Mouse (Mus musculus): Measurements from ENCODE around the gene Slc35b2. TPM values are rescaled to one million over a fixed set of nuclear protein-coding genes. Genes with fewer than 3 reads are reported as not detected.

The Slc35b2 gene
- polyA plus RNA-seq, 1 experiment from 2014 or later = 124 TPM

DNA sequence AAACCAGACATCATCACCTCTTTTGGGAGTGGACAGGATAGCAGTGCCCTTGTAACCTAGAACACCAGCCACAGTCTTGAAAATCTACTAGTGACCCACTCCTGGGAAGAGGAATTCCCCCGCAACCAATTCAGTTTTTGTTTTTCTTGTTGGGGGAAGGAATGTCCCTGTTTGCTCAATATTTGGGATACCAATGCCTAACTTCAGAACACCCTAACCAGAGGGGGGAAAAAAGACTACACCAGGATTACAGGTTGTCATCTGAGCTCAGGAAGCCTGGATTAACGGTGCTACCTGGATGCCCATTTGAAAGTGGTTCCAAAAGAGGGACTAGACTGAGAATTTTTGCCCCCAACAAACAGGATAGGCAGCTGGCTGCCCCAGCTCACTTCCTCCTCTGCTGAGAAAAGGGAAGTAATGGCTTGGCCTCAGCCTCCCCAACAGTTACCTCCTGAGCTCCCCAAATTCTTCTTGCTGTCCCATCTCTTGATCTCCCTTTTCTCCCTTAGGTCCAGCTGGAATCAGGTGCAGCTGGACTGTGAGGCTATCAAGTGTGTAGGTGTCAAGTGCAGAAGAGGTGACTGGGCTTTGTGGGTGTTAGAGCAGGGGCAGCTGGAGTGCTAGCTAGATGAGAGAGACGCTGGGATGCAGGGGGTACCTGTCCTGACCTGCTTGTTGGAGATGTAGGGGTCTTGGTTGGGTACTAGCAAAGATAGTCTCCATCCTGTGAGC is 7.0 kb upstream of the Slc35b2 start:
- peak overlapping the region; percentile 60 for H3K9ac ChIP-seq
- no peaks in the 10 kb centered on the region for H3K36me3 ChIP-seq
- no peaks in the 10 kb centered on the region for H3K9me3 ChIP-seq
- peaks cover 8% of the 10 kb centered on the region for H3K27me3 ChIP-seq (replicated peaks)
- peaks cover 15% of the 10 kb centered on the region; the same call in 1 of the 2 replicates for H3K4me1 ChIP-seq (replicated peaks)
- H3K4me3 ChIP-seq (replicated peaks) = peak overlapping the region; percentile 68
- no peak overlapping the region for H3K27ac ChIP-seq
- peak overlapping the region; percentile 86 for H3K4me2 ChIP-seq (replicated peaks)
- ATAC-seq = no peak
- 62% methylated on average over 3 of the region's 3 CpGs for WGBS

DNA sequence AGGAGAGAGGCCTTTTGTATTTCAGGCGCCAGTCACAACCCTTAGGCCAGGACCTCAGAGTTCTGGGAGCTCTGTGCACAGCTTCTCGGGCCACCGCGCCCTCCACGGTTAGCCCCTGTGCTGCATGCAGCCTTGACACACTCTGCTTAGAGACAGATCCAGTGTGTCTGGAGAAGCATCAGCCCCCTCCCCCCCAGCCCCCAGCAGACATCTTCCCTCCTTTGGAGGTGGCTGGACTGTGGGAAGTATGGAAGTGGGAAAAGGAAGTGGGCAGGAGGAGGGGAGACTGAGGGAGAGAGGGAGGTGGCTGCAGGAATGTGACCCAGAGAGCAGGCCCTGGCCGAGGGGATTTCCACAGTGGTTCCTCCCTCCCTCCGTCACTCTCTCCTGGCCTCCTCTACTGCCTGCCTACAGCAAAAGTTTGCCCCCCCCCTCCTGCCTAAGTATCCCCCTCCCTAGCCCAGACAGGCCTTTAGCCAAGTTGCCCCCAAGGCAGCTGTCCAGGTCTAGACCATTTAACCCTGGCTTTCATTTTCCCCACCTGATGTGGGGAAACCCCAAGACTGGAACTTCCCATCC is 6.3 kb upstream of the Slc35b2 start:
- Histone ChIP-seq H3K9me3 (no peaks in the 10 kb centered on the region), H3K36me3 (no peaks in the 10 kb centered on the region), H3K4me1 (replicated peaks) (peaks cover 13% of the 10 kb centered on the region; the same call in 1 of the 2 replicates), H3K27me3 (replicated peaks) (peaks cover 8% of the 10 kb centered on the region), H3K9ac (peak overlapping the region; percentile 8; the same call in 1 of the 2 replicates), H3K4me3 (replicated peaks) (0 out of 2 replicates have a peak overlapping the region, but pooled peaks have one; percentile 4), H3K27ac (no peak overlapping the region), H3K4me2 (replicated peaks) (peak overlapping the region; percentile 86; the same call in 1 of the 2 replicates)
- ATAC-seq = no peak
- WGBS = 65% methylated on average over 7 of the region's 7 CpGs

DNA sequence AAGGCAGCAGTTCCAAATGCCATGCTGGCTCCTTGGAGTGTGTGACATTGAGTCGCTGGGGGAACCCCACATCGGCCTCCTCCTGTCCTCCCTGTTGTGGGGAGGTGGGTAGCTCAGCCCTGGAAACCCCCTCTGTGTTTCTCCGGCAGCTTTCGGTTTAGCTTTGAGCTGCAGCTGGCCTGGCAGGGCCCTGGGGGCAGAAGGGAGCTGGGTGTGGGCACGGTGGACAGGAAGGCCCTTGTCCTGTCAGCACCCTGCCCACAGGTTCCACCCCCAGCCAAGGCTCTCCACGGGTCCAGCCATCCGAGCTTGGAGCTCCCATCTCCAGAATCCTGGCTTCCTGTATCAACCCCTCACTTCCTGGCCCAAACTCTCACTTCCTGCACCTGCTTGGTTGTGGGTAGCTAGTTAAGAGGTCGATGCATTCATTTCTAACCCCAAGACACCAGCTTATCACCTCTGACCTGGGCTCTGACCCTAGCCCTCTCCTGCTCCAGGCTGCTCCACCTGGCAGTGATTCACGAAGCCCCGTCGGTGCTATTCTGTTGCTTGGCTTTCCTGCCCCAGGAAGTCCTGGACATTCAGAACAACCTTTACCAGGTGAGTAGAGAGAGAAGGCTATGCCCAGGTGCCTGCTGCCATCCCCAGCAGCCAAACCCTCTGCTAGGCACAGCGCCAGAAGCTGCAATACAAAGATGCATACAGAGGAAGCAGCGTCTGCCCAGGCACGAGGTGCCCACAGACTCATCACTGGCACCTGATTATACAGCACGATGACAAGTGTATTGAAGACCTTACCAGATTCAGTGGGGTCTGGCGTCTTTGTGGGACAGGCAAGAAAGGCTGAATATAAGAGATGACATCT is 5.4 kb upstream of the Slc35b2 start:
- Histone ChIP-seq H3K9me3 (no peaks in the 10 kb centered on the region), H3K4me1 (replicated peaks) (peaks cover 13% of the 10 kb centered on the region; the same call in 1 of the 2 replicates), H3K36me3 (no peaks in the 10 kb centered on the region), H3K4me3 (replicated peaks) (no peak overlapping the region), H3K27me3 (replicated peaks) (peaks cover 8% of the 10 kb centered on the region), H3K9ac (no peak overlapping the region), H3K27ac (no peak overlapping the region), H3K4me2 (replicated peaks) (0 out of 2 replicates have a peak overlapping the region, but pooled peaks have one; percentile 24)
- ATAC-seq = no peak
- 74% methylated on average over 16 of the region's 16 CpGs for WGBS

DNA sequence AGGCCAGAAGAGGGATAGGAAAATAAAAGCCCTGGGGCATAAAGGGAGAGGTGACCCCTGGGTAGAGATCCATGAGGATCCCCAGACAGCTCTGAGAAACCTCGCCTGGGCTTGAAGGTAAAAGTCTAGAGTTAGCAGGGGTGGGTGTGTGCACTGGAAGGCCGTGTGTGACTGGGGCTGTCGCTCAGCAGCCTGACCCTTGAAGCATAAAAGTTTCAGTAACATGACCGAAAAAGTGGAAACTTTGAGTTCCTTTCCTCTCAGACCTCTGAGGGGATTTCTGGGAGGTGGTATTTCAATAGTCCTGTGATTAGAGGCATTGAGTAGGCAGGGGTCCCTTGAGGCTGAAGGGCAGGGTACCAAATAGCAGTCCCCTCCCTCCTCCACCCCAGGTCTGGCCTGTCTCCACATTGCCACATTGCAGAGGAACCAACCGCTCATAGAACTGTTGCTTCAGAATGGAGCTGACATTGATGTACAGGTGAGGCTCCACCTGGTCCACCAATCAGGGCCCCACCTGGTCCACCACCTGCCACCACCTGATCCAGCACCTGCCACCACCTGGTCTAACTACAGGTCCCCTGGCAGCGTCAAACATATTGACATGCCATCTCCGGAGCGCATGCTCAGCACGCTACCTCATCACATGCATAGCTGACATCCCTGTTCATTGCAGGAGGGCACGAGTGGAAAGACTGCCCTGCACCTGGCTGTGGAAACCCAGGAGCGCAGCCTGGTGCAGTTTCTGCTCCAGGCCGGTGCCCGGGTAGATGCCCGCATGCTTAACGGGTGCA is 3.7 kb upstream of the Slc35b2 start:
- Histone ChIP-seq H3K36me3 (no peaks in the 10 kb centered on the region), H3K27me3 (replicated peaks) (peaks cover 8% of the 10 kb centered on the region), H3K4me1 (replicated peaks) (peaks cover 19% of the 10 kb centered on the region), H3K27ac (no peak overlapping the region), H3K9me3 (no peaks in the 10 kb centered on the region), H3K4me3 (replicated peaks) (no peak overlapping the region), H3K9ac (no peak overlapping the region), H3K4me2 (replicated peaks) (no peak overlapping the region)
- 88% methylated on average over 15 of the region's 15 CpGs for WGBS
- no peak for ATAC-seq

DNA sequence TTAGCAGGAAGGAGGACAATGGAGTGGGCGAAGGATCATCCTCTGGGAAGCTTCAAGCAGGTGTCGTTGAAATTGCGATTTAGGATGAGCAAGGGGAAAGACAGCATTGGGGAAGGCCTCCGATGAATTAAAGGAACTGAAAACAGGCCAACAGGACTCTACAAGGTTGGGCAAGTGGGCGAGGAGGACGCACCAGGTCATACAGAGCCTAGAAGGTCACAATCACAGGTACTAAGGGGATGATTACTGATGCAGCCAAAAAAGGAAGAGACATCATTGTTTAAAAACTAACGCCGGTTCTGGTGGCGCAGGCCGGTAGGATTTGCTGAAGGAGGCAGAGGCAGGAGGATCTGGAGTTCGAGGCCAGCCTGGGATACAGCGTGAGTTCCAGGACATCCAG is 458 bp upstream of the Slc35b2 start:
- Histone ChIP-seq H3K4me1 (replicated peaks) (peaks cover 25% of the 10 kb centered on the region), H3K36me3 (peaks cover 18% of the 10 kb centered on the region), H3K27ac (no peak overlapping the region), H3K4me3 (replicated peaks) (no peak overlapping the region), H3K4me2 (replicated peaks) (no peak overlapping the region), H3K27me3 (replicated peaks) (no peaks in the 10 kb centered on the region), H3K9ac (no peak overlapping the region), H3K9me3 (no peaks in the 10 kb centered on the region)
- 70% methylated on average over 12 of the region's 12 CpGs for WGBS
- no peak for ATAC-seq

DNA sequence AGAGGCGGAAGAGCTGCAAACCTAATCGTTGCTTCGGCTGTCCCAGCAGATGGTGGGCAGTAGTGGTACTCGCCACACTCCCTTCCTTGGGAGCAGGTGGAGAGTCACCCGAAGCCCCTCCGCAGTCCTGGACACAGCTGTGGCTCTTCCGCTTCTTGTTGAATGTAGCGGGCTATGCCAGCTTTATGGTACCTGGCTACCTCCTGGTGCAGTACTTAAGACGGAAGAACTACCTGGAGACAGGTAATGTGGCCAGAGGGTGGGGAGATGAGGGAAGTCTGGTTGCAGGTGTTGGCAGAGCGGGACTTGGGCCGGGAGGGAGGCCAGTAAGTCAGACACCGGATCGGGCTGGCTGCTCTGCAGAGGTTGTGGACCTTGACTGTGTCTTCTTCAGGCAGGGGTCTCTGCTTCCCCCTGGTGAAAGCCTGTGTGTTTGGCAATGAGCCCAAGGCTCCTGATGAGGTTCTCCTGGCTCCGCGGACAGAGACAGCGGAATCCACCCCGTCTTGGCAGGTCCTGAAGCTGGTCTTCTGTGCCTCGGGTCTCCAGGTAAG is 934 bp downstream of the Slc35b2 start:
- ATAC-seq = no peak; the same call in 1 of the 2 replicates
- H3K4me1 ChIP-seq (replicated peaks) = peaks cover 27% of the 10 kb centered on the region
- 5% methylated on average over 18 of the region's 18 CpGs for WGBS
- peak overlapping the region; percentile 95 for H3K9ac ChIP-seq
- H3K27ac ChIP-seq = peak overlapping the region; percentile 82
- peaks cover 31% of the 10 kb centered on the region for H3K36me3 ChIP-seq
- no peaks in the 10 kb centered on the region for H3K9me3 ChIP-seq
- H3K4me3 ChIP-seq (replicated peaks) = peak overlapping the region; percentile 94
- H3K4me2 ChIP-seq (replicated peaks) = peak overlapping the region; percentile 92
- H3K27me3 ChIP-seq (replicated peaks) = no peaks in the 10 kb centered on the region

DNA sequence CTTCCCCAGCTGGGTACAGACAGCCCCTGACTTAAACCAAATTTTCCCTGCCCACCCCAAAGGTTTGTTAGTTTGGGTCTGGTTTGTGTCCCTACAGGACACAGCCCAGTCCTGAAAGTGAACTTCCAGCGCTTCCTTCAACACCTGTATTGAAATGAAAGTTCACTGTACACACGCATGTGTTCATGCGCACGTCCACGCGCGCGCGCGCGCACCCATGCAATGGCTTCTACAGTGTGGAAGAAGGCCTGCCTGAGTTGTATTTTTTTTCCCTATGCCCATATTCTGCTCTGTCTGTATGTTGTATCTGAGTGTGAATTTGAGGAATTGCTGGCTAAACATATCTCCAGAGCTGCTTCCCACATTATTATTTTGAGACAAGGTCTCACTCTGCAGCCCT is 1.4 kb downstream of the Slc35b2 start:
- Histone ChIP-seq H3K4me2 (replicated peaks) (peak overlapping the region; percentile 92), H3K27me3 (replicated peaks) (no peaks in the 10 kb centered on the region), H3K27ac (peak overlapping the region; percentile 82; the same call in 1 of the 2 replicates), H3K4me3 (replicated peaks) (peak overlapping the region; percentile 94), H3K36me3 (peaks cover 36% of the 10 kb centered on the region), H3K9ac (peak overlapping the region; percentile 95), H3K4me1 (replicated peaks) (peaks cover 27% of the 10 kb centered on the region), H3K9me3 (no peaks in the 10 kb centered on the region)
- ATAC-seq = no peak
- WGBS = 90% methylated on average over 11 of the region's 11 CpGs

DNA sequence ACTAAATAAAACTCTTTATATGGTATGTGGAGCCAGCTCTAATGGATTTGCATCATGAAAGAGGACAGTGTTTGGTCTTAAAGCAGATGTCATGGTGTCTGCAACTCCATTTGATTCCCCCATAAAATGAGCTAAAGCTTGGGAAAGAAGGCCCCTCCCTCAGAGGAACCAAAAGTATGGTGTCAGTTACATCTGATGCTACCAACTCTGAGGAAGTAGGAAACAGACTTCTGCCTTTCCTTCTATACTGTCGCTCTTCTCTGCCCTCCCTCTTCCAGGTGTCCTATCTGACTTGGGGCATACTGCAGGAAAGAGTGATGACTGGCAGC is 2.3 kb downstream of the Slc35b2 start:
- Histone ChIP-seq H3K4me2 (replicated peaks) (no peak overlapping the region), H3K9me3 (no peaks in the 10 kb centered on the region), H3K4me3 (replicated peaks) (no peak overlapping the region), H3K9ac (no peak overlapping the region), H3K4me1 (replicated peaks) (peaks cover 27% of the 10 kb centered on the region), H3K36me3 (peaks cover 45% of the 10 kb centered on the region), H3K27ac (peak overlapping the region; percentile 48; the same call in 1 of the 2 replicates), H3K27me3 (replicated peaks) (no peaks in the 10 kb centered on the region)
- WGBS = 72% methylated on average over 1 of the region's 1 CpGs
- ATAC-seq = no peak

DNA sequence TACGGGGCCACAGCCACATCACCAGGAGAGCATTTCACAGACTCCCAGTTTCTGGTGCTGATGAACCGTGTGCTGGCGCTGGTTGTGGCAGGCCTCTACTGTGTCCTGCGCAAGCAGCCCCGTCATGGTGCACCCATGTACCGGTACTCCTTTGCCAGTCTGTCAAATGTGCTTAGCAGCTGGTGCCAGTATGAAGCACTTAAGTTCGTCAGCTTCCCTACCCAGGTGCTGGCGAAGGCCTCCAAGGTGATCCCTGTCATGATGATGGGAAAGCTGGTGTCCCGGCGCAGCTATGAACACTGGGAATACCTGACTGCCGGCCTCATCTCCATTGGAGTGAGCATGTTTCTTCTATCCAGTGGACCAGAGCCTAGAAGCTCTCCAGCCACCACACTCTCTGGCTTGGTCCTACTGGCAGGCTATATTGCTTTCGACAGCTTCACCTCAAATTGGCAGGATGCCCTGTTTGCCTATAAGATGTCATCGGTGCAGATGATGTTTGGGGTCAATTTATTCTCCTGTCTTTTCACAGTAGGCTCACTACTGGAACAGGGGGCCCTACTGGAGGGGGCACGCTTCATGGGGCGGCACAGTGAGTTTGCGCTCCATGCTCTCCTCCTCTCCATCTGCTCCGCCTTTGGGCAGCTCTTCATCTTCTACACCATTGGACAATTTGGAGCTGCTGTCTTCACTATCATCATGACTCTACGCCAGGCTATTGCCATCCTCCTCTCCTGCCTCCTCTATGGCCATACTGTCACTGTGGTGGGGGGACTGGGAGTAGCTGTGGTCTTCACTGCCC is 2.9 kb downstream of the Slc35b2 start:
- peaks cover 50% of the 10 kb centered on the region for H3K36me3 ChIP-seq
- no peaks in the 10 kb centered on the region for H3K9me3 ChIP-seq
- no peak overlapping the region for H3K4me2 ChIP-seq (replicated peaks)
- no peak overlapping the region for H3K4me3 ChIP-seq (replicated peaks)
- H3K4me1 ChIP-seq (replicated peaks) = peaks cover 31% of the 10 kb centered on the region
- H3K9ac ChIP-seq = peak overlapping the region; percentile 26; the same call in 1 of the 2 replicates
- peak overlapping the region; percentile 48; the same call in 1 of the 2 replicates for H3K27ac ChIP-seq
- no peak for ATAC-seq
- no peaks in the 10 kb centered on the region for H3K27me3 ChIP-seq (replicated peaks)
- 63% methylated on average over 18 of the region's 18 CpGs for WGBS

DNA sequence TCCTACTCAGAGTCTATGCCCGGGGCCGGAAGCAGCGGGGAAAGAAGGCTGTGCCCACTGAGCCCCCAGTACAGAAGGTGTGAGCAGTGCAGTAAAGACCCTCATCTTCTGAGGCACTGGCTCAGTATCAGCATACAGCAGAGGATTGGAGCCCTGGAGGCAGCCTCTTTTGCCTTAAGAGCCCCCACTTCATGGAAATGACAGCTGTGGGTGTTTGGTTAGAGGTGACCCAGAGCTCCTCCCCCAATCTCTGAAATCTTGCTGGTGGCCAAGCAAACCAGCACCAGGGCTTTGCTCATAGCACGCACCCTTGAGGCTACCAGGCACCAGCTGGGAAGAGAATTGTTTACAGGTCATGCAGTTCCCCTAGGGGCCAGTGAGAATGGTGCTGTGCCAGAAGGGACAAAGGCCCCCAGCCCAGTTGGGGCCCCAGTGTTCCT is 3.5 kb downstream of the Slc35b2 start:
- no peak overlapping the region for H3K4me2 ChIP-seq (replicated peaks)
- ATAC-seq = no peak
- no peak overlapping the region for H3K4me3 ChIP-seq (replicated peaks)
- H3K9me3 ChIP-seq = no peaks in the 10 kb centered on the region
- no peak overlapping the region for H3K27ac ChIP-seq
- WGBS = 35% methylated on average over 4 of the region's 4 CpGs
- H3K9ac ChIP-seq = peak overlapping the region; percentile 26; the same call in 1 of the 2 replicates
- peaks cover 50% of the 10 kb centered on the region for H3K36me3 ChIP-seq
- H3K27me3 ChIP-seq (replicated peaks) = no peaks in the 10 kb centered on the region
- H3K4me1 ChIP-seq (replicated peaks) = peaks cover 32% of the 10 kb centered on the region

DNA sequence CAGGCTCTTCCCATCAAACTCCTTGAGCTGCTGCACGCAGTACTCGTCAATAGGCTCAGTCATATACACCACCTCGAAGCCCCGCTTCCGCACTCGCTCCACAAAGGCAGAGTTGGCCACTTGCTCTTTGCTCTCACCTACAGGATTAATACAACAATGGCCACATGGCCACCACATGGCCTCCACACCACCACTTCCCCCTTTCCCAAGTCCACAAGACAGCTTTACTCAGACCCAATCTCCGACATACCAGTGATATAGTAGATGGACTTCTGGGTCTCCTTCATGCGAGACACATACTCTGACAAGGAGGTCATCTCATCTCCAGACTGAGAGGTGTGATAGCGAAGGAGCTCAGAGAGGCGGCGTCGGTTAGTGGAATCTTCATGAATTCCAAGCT is 5.3 kb downstream of the Slc35b2 start:
- Histone ChIP-seq H3K27ac (no peak overlapping the region), H3K36me3 (peaks cover 50% of the 10 kb centered on the region), H3K9ac (no peak overlapping the region; the same call in 1 of the 2 replicates), H3K4me2 (replicated peaks) (no peak overlapping the region), H3K4me3 (replicated peaks) (no peak overlapping the region), H3K27me3 (replicated peaks) (no peaks in the 10 kb centered on the region), H3K9me3 (no peaks in the 10 kb centered on the region), H3K4me1 (replicated peaks) (peaks cover 32% of the 10 kb centered on the region)
- no peak for ATAC-seq
- WGBS = 85% methylated on average over 12 of the region's 12 CpGs

All from intestine, embryonic 15.5 days (tissue).